Mouse (Mus musculus) duodenum, adult 2 months (tissue): ENCODE results near the gene Plagl2. TPM values are rescaled to one million over a fixed set of nuclear protein-coding genes. Genes with fewer than 3 reads are reported as not detected.

Experiments used
- polyA plus RNA-seq: library from polyadenylated mRNA; depleted of rRNA; stranded (reverse); fragments of >200 nt; gene quantifications from 2 replicates; pipeline ENCODE4 v1.2.3, GENCODE M21; 2012; ENCODE audit warnings: low replicate concordance; rRNA removed

Plagl2 gene
- polyA plus RNA-seq, result 8.1 and 12.2 TPM in 2 replicates

DNA sequence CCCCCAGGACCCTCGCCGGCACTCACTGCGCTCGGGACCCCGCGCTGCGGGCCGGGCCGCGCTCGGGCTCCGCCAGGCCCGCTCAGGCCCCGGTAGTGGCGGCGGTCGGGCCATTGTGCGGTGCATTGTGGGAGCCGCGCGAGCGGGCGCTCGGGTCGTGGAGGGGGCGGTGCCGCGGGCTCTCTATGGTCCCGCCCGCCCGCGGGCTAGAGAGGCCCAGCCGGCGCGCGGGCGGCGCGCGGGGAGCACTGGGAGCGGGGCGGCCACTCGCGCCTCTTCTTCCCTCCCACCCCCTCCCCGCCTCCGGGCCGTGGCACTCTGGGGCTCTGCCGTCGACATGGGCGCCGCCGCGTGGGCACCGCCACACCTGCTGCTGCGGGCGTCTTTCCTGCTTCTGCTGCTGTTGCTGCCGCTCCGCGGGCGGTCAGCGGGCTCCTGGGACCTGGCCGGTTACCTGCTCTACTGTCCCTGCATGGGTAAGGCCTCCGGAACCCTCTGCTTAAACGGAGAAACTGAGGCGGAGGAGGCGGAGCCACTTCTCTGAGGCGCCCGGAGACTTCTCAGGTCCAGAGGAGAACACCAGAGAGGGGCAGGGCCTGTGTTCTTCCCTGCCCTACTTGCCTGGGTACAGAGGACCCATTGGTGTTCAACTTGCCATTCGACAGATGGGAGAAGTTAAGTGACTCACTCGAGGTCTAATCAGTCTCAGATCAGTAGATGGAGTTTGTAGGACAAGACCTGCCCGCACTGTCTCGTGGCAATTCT is at the start of gene Plagl2, which contains the start of gene Pofut1:
Gene Plagl2, minus strand, starts transcription at position 177 of the 765 bp plus-strand sequence.
Gene Pofut1, plus strand, starts transcription at position 284 of the 765 bp plus-strand sequence.

DNA sequence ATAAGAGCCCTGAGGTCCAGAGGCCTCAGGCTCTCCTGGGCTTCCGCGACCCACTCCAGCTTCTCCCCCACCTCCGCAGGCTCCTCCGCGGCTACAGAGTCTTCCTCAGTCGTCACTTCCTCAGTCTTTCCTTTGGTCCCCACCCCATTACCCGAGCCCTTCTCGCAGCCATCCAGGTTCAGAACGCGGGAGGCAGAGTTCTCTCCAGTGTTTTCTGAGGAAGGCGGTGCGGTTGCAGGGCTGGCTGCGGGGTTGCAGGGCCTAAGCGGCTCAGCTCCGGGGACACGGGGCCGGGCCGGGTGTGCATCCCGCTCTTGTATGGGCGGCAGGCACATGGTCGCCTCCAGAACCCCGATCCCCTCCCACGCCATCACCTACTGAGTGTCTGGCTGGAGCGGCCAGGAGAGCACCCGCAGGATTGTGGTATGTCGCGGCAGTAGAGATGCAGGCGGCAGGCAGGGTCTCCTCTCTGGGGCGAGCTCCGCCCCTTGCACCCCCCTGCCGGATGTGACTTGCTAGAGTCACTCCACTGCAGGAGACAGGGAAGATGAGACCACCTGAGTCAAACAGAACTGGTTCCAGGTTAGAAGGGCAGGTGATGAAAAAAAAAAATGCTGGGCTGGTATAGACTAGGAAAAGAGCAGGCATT is 16.2 kb downstream of the Plagl2 start, which contains the start of gene Tspyl3:
Gene Tspyl3, minus strand, starts transcription at position 496 of the 649 bp plus-strand sequence.

Other genes with a start within 250 kb of the Plagl2 start
- 12.2 and 13.6 TPM in 2 replicates for gene Pdrg1, start 226.0 kb downstream of the Plagl2 start, polyA plus RNA-seq
- gene Xkr7, start 209.6 kb downstream of the Plagl2 start, polyA plus RNA-seq, result 0.09 and 0.12 TPM in 2 replicates
- 7.3 and 7.4 TPM in 2 replicates for gene Ccm2l, start 175.5 kb downstream of the Plagl2 start, polyA plus RNA-seq
- 15.7 and 19.1 TPM in 2 replicates for gene Hck, start 133.0 kb downstream of the Plagl2 start, polyA plus RNA-seq
- gene Tm9sf4, start 80.1 kb downstream of the Plagl2 start, polyA plus RNA-seq, result 22.9 and 34.5 TPM in 2 replicates
- 1.4 and 1.7 TPM in 2 replicates for gene Tspyl3, start 16.0 kb downstream of the Plagl2 start, polyA plus RNA-seq
- gene Pofut1, start 107 bp upstream of the Plagl2 start, polyA plus RNA-seq, result 13.4 and 16.6 TPM in 2 replicates
- gene Kif3b, start 50.0 kb upstream of the Plagl2 start, polyA plus RNA-seq, result 2.1 and 2.4 TPM in 2 replicates
- gene Asxl1, start 104.4 kb upstream of the Plagl2 start, polyA plus RNA-seq, result 3.2 and 4.1 TPM in 2 replicates